Mouse (Mus musculus) testis, adult 2 months (tissue): ENCODE results near the gene Mast3. TPM values are rescaled to one million over a fixed set of nuclear protein-coding genes. Genes with fewer than 3 reads are reported as not detected.
A peak's percentile ranks its signal among the peaks of the same experiment; 100 is the strongest.

Experiments
- H3K27ac ChIP-seq: fragments of 200-500 bp; 2 replicates; pipeline ENCODE4 v1.5.1; 2012; ENCODE audit warnings: low read depth, low read length; ENCODE audit not compliant: control insufficient read depth, insufficient read depth
- H3K27me3 ChIP-seq: fragments of 200-500 bp; 2 replicates; pipeline ENCODE4 v1.6.1; 2012; ENCODE audit warnings: mild to moderate bottlenecking, low read length, moderate library complexity; ENCODE audit not compliant: control insufficient read depth, insufficient read depth
- H3K36me3 ChIP-seq: fragments of 200-500 bp; 2 replicates; pipeline ENCODE4 v1.6.1; 2012; ENCODE audit warnings: mild to moderate bottlenecking, low read length; ENCODE audit not compliant: control insufficient read depth, insufficient read depth
- H3K4me1 ChIP-seq: fragments of 200-500 bp; 2 replicates; pipeline ENCODE4 v1.6.1; 2012; ENCODE audit warnings: low read length; ENCODE audit not compliant: control insufficient read depth, insufficient read depth
- H3K4me3 ChIP-seq: fragments of 200-500 bp; 2 replicates; pipeline ENCODE4 v1.5.1; 2012; ENCODE audit warnings: low read depth, mild to moderate bottlenecking, low read length, moderate library complexity, mixed read lengths; ENCODE audit not compliant: control insufficient read depth
- CTCF ChIP-seq: fragments of 200-500 bp; IDR thresholded peaks from 2 replicates; pipeline ENCODE4 v1.5.1; 2012; ENCODE audit warnings: low read depth, mild to moderate bottlenecking, inconsistent platforms, low read length, moderate library complexity; ENCODE audit not compliant: control insufficient read depth, insufficient read depth, insufficient replicate concordance
- POLR2A ChIP-seq: fragments of 200-500 bp; IDR thresholded peaks from 2 replicates; pipeline ENCODE4 v1.6.1; 2012; ENCODE audit warnings: low read depth, mild to moderate bottlenecking, inconsistent platforms, low read length, moderate library complexity; ENCODE audit not compliant: control insufficient read depth
- polyA plus RNA-seq: library from polyadenylated mRNA; depleted of rRNA; stranded (reverse); fragments of >200 nt; gene quantifications from 2 replicates; pipeline ENCODE4 v1.2.3, GENCODE M21; 2012

Mast3 gene
- polyA plus RNA-seq, 1 experiment, result 11.0 TPM

DNA sequence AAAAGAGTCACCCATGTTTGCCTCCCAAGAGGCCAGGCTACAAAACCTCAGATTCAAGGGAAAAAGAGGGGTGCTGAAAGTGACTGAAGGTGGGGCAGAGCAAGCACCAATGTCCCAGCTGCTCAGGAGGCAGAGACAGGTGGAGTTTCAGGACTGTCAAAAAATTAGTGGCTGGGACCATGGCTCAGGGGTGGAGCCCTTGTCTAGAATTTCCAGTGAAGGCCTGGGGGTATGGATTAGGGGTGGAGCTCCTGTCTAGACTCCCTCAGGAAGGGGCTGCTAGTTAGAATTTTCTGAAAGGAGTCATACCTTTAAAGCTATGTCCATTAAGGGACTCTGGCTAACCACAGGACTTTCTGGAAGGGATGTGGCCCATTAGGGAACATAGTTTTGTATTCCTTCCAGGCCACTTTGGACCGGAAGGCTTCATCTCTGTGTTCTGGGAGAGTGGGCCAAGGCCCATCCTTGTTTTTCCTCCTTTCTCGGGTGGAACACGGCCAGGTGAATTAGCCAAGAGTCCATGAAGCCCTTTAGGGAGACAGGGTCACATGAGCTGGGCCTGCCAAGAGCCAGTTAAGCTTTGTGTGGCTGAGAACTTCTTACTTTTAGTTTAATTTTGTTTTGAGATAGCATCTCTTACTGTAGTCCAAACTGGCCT is 44.6 kb upstream of the Mast3 start:
- H3K36me3 ChIP-seq, result no peaks in the 10 kb centered on the region
- no peaks in the 10 kb centered on the region for H3K4me1 ChIP-seq
- no peaks in the 10 kb centered on the region for H3K27me3 ChIP-seq
- H3K27ac ChIP-seq, result no peak overlapping the region
- TF ChIP-seq POLR2A (no peak), CTCF (no peak)
- no peak overlapping the region for H3K4me3 ChIP-seq

DNA sequence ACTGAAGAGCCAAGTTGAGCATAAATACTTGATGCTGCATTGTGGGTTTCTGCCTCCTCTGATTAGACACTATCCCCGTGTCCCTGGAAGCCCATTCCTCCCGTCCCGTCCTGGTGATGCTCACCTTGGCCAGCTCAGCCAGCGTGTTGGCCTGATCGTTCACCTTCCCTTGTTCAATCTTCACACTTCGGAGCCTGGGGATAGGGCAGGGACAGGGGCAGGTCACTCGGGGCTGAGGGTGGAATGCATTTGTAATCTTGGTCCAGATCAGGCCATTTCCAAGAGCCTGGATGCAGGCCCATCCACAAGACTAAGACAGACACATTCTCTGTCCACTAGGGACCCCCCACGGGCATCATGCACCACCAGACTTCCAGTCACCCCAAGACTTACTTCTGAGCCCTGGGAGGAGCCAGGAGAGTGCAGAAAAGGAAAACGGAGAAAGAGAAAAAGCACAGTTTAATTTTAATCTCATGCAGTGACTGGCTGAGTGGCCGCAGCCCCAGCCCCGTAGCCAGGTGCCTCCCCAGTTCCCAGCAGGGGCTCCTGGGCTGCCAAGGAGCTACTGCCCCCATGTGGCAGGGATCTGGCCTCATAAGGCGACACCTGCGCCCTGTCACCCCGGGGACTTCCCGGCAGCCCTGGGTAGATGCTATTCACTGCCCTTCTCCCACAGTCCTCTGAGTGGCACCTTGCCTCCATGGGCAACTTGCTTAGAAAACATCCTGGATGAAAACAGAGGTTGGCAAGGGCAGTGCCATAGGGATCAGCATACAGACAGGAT is 41.7 kb upstream of the Mast3 start:
- no peak for TF ChIP-seq POLR2A
- TF ChIP-seq CTCF, result no peak
- Histone ChIP-seq H3K4me1 (peaks cover 1% of the 10 kb centered on the region), H3K4me3 (no peak overlapping the region), H3K36me3 (no peaks in the 10 kb centered on the region), H3K27ac (no peak overlapping the region), H3K27me3 (no peaks in the 10 kb centered on the region)

DNA sequence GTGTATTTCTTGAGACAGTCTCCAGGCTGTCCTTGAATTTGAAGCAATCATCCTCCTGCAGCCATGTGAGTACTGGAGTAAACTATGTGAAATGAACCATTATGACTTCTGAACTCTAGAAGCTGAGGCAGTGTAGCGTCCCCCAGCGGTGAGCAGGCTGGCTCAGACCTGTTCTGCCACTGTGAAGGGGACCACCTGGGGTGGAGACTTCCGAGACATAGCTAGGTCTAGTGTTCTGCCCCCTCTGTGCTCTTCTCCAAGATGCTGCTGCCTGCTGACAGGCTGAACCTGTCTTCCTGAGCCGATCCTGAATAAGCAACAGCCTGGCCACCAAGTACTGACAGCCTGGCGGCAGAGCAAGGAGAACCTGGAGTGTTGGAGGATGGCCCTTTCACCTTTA is 40.3 kb upstream of the Mast3 start:
- Histone ChIP-seq H3K4me1 (peaks cover 10% of the 10 kb centered on the region), H3K27ac (no peak overlapping the region), H3K36me3 (no peaks in the 10 kb centered on the region), H3K27me3 (no peaks in the 10 kb centered on the region), H3K4me3 (no peak overlapping the region)
- TF ChIP-seq CTCF (no peak), POLR2A (no peak)

DNA sequence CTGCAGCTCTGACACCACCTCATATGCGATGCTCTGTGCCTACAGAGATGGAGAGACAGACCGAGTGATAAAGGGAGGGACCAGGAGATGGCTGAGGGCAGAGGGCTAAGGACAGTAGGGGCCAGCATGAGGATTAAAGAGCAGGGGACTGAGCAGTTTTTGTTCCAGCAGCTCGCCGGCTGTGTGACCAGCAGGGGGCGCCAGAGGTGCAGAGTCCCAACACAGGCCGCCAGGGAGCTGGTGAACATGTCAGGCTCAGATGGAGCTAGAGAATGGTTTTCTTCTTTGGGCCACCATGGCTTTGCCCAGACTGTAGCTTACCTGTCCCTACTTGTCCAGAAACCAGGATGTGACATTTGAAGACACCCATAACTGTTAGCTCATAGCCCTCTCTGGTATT is 39.7 kb upstream of the Mast3 start:
- Histone ChIP-seq H3K36me3 (no peaks in the 10 kb centered on the region), H3K27ac (no peak overlapping the region), H3K27me3 (no peaks in the 10 kb centered on the region), H3K4me1 (peaks cover 10% of the 10 kb centered on the region), H3K4me3 (no peak overlapping the region)
- TF ChIP-seq POLR2A (no peak), CTCF (peak; percentile 86)

DNA sequence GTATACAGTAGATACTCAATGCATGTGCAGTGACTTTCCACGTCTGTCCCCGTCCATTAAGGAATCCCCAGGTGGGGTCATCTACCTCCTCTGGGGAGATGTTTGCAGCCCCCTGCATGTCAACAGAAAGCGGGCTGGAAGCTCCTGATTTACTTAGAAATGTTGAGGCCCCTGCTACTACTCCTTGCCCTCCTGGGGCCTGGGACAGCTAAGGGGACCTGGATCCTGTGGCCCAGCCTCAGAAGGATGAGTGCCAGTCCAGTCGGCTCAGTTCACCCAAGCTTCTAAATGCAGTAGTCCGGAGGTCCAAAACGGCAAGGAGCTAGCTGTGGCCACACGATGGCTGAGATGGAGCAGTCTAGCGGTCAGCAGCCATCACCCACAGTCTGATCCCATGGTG is 39.1 kb upstream of the Mast3 start:
- Histone ChIP-seq H3K27ac (no peak overlapping the region), H3K36me3 (no peaks in the 10 kb centered on the region), H3K4me3 (no peak overlapping the region), H3K27me3 (no peaks in the 10 kb centered on the region), H3K4me1 (peaks cover 11% of the 10 kb centered on the region)
- TF ChIP-seq CTCF (no peak), POLR2A (no peak)

DNA sequence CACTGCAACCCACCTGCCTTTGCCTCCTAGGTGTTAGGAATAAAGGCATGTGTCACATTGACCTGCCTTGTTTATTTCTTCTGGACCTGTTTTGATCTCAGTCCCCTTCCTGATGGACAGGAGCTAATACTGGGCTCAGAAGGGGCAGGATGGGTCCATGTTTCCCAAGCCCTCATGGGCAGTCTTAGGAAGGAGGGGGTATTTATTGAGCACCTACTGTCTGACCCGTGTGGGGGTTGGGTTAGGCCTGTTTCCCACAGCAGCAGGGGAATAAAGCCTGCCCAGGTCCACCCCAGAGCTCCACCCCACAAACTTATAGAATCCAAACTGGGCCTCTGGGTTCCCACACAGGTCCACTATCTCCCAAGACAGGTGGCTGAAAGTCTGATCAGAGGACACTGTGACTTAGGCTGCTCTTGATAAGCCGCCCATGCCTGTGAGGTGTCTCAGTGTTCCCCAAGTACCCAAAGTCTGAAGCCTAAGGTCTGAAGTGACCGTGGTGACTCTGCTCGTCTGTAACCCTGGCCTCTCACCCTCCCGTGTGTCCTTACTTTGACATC is 38.4 kb upstream of the Mast3 start:
- no peak overlapping the region for H3K4me3 ChIP-seq
- no peak overlapping the region for H3K27ac ChIP-seq
- H3K4me1 ChIP-seq, result peaks cover 17% of the 10 kb centered on the region
- H3K36me3 ChIP-seq, result no peaks in the 10 kb centered on the region
- TF ChIP-seq CTCF (no peak), POLR2A (no peak)
- H3K27me3 ChIP-seq, result no peaks in the 10 kb centered on the region

DNA sequence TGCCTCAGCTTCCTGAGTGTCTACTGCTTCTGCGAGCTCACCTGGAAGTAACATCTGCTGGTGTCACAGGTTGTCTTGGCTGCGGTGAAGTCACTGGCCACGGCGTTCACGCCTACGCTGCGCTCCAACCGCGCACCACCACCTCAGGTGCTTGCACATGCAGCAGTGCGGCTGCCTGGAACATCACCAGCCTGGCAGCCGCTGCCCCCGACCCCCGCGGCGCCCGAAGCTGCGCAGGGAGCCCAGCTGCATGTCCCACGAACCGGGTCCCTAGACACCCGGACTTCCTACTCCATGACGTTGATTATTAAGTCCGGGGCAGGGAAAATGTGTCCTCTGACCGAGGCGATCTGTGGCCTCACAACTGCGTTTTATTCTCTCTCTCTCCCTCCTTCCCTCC is 37.6 kb upstream of the Mast3 start:
- no peak overlapping the region for H3K27ac ChIP-seq
- TF ChIP-seq CTCF (no peak), POLR2A (no peak)
- H3K27me3 ChIP-seq, result no peaks in the 10 kb centered on the region
- H3K36me3 ChIP-seq, result no peaks in the 10 kb centered on the region
- H3K4me3 ChIP-seq, result no peak overlapping the region
- H3K4me1 ChIP-seq, result peaks cover 17% of the 10 kb centered on the region
